Mouse (Mus musculus) liver, embryonic 12.5 days (tissue): Measurements from ENCODE around the gene Ppp2r5c. TPM values are rescaled to one million over a fixed set of nuclear protein-coding genes. Genes with fewer than 3 reads are reported as not detected.

Experiments
- ATAC-seq: fragments of 200-750 bp; cut with Nextera tagmentation; 2 replicates; pipeline ENCODE4 v1.8.0; 2017; ENCODE audit warnings: moderate number of reproducible peaks, mild to moderate bottlenecking, moderate library complexity
- H3K27ac ChIP-seq: fragments of 300-500 bp; sonication (generic); 2 replicates; pipeline ENCODE4 v1.5.1; 2016; ENCODE audit warnings: mild to moderate bottlenecking
- H3K27me3 ChIP-seq: fragments of 300-500 bp; sonication (generic); replicated peaks from 2 replicates; pipeline ENCODE4 v1.6.1; 2016; ENCODE audit warnings: mild to moderate bottlenecking, moderate library complexity
- H3K36me3 ChIP-seq: fragments of 300-500 bp; sonication (generic); 2 replicates; pipeline ENCODE4 v1.6.1; 2016; ENCODE audit warnings: mild to moderate bottlenecking, moderate library complexity
- H3K4me1 ChIP-seq: fragments of 300-500 bp; sonication (generic); 2 replicates; pipeline ENCODE4 v1.6.1; 2016
- H3K4me2 ChIP-seq: fragments of 300-500 bp; sonication (generic); 2 replicates; pipeline ENCODE4 v1.6.1; 2016; ENCODE audit warnings: mild to moderate bottlenecking, moderate library complexity
- H3K4me3 ChIP-seq: fragments of 300-500 bp; sonication (generic); 2 replicates; pipeline ENCODE4 v1.5.1; 2016; ENCODE audit warnings: mild to moderate bottlenecking, moderate library complexity
- H3K9ac ChIP-seq: fragments of 300-500 bp; sonication (generic); 2 replicates; pipeline ENCODE4 v1.6.1; 2016; ENCODE audit warnings: mild to moderate bottlenecking, moderate library complexity
- H3K9me3 ChIP-seq: fragments of 300-500 bp; sonication (generic); replicated peaks from 2 replicates; pipeline ENCODE4 v1.6.1; 2016; ENCODE audit warnings: mild to moderate bottlenecking, moderate library complexity
- WGBS: fragments of 180-500 bp; shearing (Covaris S2); methylation state at CpG from one replicate; pipeline ENCODE4 v1.1.7; 2016; ENCODE audit not compliant: insufficient replicate concordance; 5-methylcytosine and 5-hydroxymethylcytosine counted together
- polyA plus RNA-seq: library from polyadenylated mRNA; unstranded; fragments of >200 nt; fragmentation: Nextera tagmentation; extraction: Ambion mirVana; gene quantifications from 2 replicates; pipeline ENCODE4 v1.2.1, GENCODE M21; 2016

The Ppp2r5c gene
- polyA plus RNA-seq, 1 experiment from 2014 or later: 103 TPM

- peaks cover 70% of the 10 kb centered on the region for H3K4me1 ChIP-seq
- H3K36me3 ChIP-seq: 0 out of 2 replicates have a peak, but pooled peaks cover 3% of the 10 kb centered on the region
- H3K9ac ChIP-seq: no peak overlapping the region
- no peak overlapping the region for H3K27ac ChIP-seq
- 67% methylated on average over 5 of the region's 5 CpGs for WGBS
- H3K27me3 ChIP-seq: no peaks in the 10 kb centered on the region
- no peaks in the 10 kb centered on the region for H3K9me3 ChIP-seq
- H3K4me2 ChIP-seq: no peak overlapping the region
- no peak for ATAC-seq
- no peak overlapping the region for H3K4me3 ChIP-seq
These were observed 59.1 kb downstream of the Ppp2r5c start for GRCm38 (mm10) chr12:110506046-110506445.

GRCm38 (mm10) chr12:110507714-110508297 is 60.9 kb downstream of the Ppp2r5c start:
- H3K4me2 ChIP-seq: no peak overlapping the region
- no peaks in the 10 kb centered on the region for H3K9me3 ChIP-seq
- H3K27ac ChIP-seq: no peak overlapping the region
- H3K4me3 ChIP-seq: no peak overlapping the region
- H3K9ac ChIP-seq: 0 out of 2 replicates have a peak overlapping the region, but pooled peaks have one; percentile 12
- 0 out of 2 replicates have a peak, but pooled peaks cover 3% of the 10 kb centered on the region for H3K36me3 ChIP-seq
- peaks cover 68% of the 10 kb centered on the region for H3K4me1 ChIP-seq
- WGBS: 59% methylated on average over 9 of the region's 9 CpGs
- H3K27me3 ChIP-seq: no peaks in the 10 kb centered on the region
- ATAC-seq: no peak

GRCm38 (mm10) chr12:110508680-110509079 is 61.8 kb downstream of the Ppp2r5c start:
- Histone ChIP-seq H3K27ac (no peak overlapping the region), H3K4me2 (no peak overlapping the region), H3K4me1 (peaks cover 68% of the 10 kb centered on the region), H3K4me3 (no peak overlapping the region), H3K9ac (no peak overlapping the region), H3K36me3 (no peaks in the 10 kb centered on the region), H3K9me3 (no peaks in the 10 kb centered on the region), H3K27me3 (no peaks in the 10 kb centered on the region)
- 57% methylated on average over 5 of the region's 5 CpGs for WGBS
- no peak for ATAC-seq

- Histone ChIP-seq H3K9me3 (no peaks in the 10 kb centered on the region), H3K4me3 (no peak overlapping the region), H3K36me3 (no peaks in the 10 kb centered on the region), H3K4me2 (no peak overlapping the region), H3K27ac (0 out of 2 replicates have a peak overlapping the region, but pooled peaks have one; percentile 37), H3K4me1 (peaks cover 51% of the 10 kb centered on the region), H3K9ac (no peak overlapping the region), H3K27me3 (no peaks in the 10 kb centered on the region)
- no peak for ATAC-seq
- 64% methylated on average over 9 of the region's 9 CpGs for WGBS
These were observed 63.4 kb downstream of the Ppp2r5c start for GRCm38 (mm10) chr12:110510171-110510871.

- Histone ChIP-seq H3K9me3 (no peaks in the 10 kb centered on the region), H3K27ac (no peak overlapping the region), H3K36me3 (no peaks in the 10 kb centered on the region), H3K9ac (no peak overlapping the region), H3K4me2 (no peak overlapping the region), H3K4me3 (no peak overlapping the region), H3K27me3 (no peaks in the 10 kb centered on the region), H3K4me1 (peaks cover 48% of the 10 kb centered on the region)
- 83% methylated on average over 12 of the region's 12 CpGs for WGBS
- no peak for ATAC-seq
These were observed 64.3 kb downstream of the Ppp2r5c start for GRCm38 (mm10) chr12:110511201-110511600.

GRCm38 (mm10) chr12:110511856-110512433 is 65.0 kb downstream of the Ppp2r5c start:
- Histone ChIP-seq H3K4me3 (no peak overlapping the region), H3K27ac (no peak overlapping the region)

GRCm38 (mm10) chr12:110512884-110513283 is 66.0 kb downstream of the Ppp2r5c start:
- ATAC-seq: no peak
- Histone ChIP-seq H3K9ac (no peak overlapping the region), H3K27me3 (no peaks in the 10 kb centered on the region), H3K36me3 (peaks cover 12% of the 10 kb centered on the region), H3K27ac (no peak overlapping the region), H3K4me2 (peak overlapping the region; percentile 19), H3K4me3 (no peak overlapping the region), H3K4me1 (peaks cover 41% of the 10 kb centered on the region), H3K9me3 (no peaks in the 10 kb centered on the region)
- 66% methylated on average over 7 of the region's 7 CpGs for WGBS

More at GRCm38 (mm10) chr12:110511856-110512433, 65.0 kb downstream of the Ppp2r5c start:
- Histone ChIP-seq H3K36me3 (peaks cover 2% of the 10 kb centered on the region), H3K9ac (no peak overlapping the region), H3K4me1 (peaks cover 48% of the 10 kb centered on the region), H3K27me3 (no peaks in the 10 kb centered on the region), H3K4me2 (no peak overlapping the region), H3K9me3 (no peaks in the 10 kb centered on the region)
- no peak for ATAC-seq
- WGBS: 71% methylated on average over 9 of the region's 9 CpGs

DNA sequence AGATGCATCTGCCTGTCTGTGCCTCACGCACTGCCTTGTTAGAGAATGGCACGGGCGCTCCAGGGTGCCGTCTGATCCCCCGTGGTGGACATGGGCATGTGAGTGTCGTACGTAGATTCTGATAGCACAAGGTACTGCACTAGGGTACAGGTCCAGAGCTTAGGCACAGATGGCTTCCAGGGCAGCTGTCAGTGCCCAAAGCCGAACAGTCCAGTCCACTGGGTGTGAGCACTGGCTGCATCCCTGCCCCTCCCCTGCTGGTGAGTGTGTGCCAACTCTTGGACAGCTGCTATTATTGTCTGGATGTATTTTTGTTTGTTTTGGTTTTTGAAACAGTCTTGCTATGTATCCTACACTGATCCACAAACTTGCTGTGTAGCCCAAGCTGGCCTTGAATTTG is 68.8 kb downstream of the Ppp2r5c start:
- Histone ChIP-seq H3K4me1 (peaks cover 23% of the 10 kb centered on the region), H3K27ac (no peak overlapping the region), H3K4me2 (no peak overlapping the region), H3K4me3 (no peak overlapping the region), H3K36me3 (peaks cover 16% of the 10 kb centered on the region), H3K9ac (no peak overlapping the region), H3K9me3 (no peaks in the 10 kb centered on the region), H3K27me3 (no peaks in the 10 kb centered on the region)
- WGBS: 93% methylated on average over 8 of the region's 8 CpGs
- ATAC-seq: no peak

GRCm38 (mm10) chr12:110520236-110520987 is 73.5 kb downstream of the Ppp2r5c start:
- no peak overlapping the region for H3K9ac ChIP-seq
- 77% methylated on average over 15 of the region's 15 CpGs for WGBS
- H3K27ac ChIP-seq: no peak overlapping the region
- no peak for ATAC-seq
- no peak overlapping the region for H3K4me3 ChIP-seq
- no peaks in the 10 kb centered on the region for H3K9me3 ChIP-seq
- no peaks in the 10 kb centered on the region for H3K27me3 ChIP-seq
- peaks cover 2% of the 10 kb centered on the region; the same call in 1 of the 2 replicates for H3K4me1 ChIP-seq
- H3K4me2 ChIP-seq: no peak overlapping the region
- peaks cover 51% of the 10 kb centered on the region for H3K36me3 ChIP-seq

- Histone ChIP-seq H3K4me3 (no peak overlapping the region), H3K36me3 (peaks cover 56% of the 10 kb centered on the region)
- 75% methylated on average over 5 of the region's 5 CpGs for WGBS
These were observed 76.6 kb downstream of the Ppp2r5c start for GRCm38 (mm10) chr12:110523526-110523925.

GRCm38 (mm10) chr12:110532711-110533110 is 85.8 kb downstream of the Ppp2r5c start:
- Histone ChIP-seq H3K27me3 (no peaks in the 10 kb centered on the region), H3K4me2 (no peak overlapping the region), H3K4me3 (no peak overlapping the region), H3K9me3 (no peaks in the 10 kb centered on the region), H3K27ac (no peak overlapping the region), H3K9ac (no peak overlapping the region), H3K4me1 (no peaks in the 10 kb centered on the region), H3K36me3 (peaks cover 27% of the 10 kb centered on the region)
- 84% methylated on average over 6 of the region's 6 CpGs for WGBS
- ATAC-seq: no peak

More at GRCm38 (mm10) chr12:110523526-110523925, 76.6 kb downstream of the Ppp2r5c start:
- no peak; the same call in 1 of the 2 replicates for ATAC-seq
- no peak overlapping the region for H3K9ac ChIP-seq
- H3K4me2 ChIP-seq: no peak overlapping the region
- H3K4me1 ChIP-seq: no peaks in the 10 kb centered on the region
- no peaks in the 10 kb centered on the region for H3K27me3 ChIP-seq
- no peak overlapping the region for H3K27ac ChIP-seq
- H3K9me3 ChIP-seq: no peaks in the 10 kb centered on the region
